Mouse (Mus musculus) kidney, postnatal 0 days (tissue): ENCODE measurements around the gene Zfp974. TPM values are rescaled to one million over a fixed set of nuclear protein-coding genes. Genes with fewer than 3 reads are reported as not detected.
"Not testable (repeated sequence)": the region's sequence is repeated elsewhere in the genome, so short reads cannot be mapped to it uniquely, and the experiment has no call there.

Experiments
- ATAC-seq: fragments of 200-750 bp; cut with Nextera tagmentation; replicated peaks from 2 replicates; pipeline ENCODE4 v1.8.0; 2017; ENCODE audit warnings: low read depth, moderate number of reproducible peaks, moderate TSS enrichment, moderate library complexity; ENCODE audit not compliant: low FRiP score
- DNase-seq: peaks from one replicate; pipeline ENCODE4 v3.0.0-alpha.2; 2016; ENCODE audit warnings: low spot score
- H3K27ac ChIP-seq: fragments of 300-500 bp; sonication (generic); 2 replicates; pipeline ENCODE4 v1.5.1; 2014; ENCODE audit warnings: mild to moderate bottlenecking
- H3K27me3 ChIP-seq: fragments of 300-500 bp; sonication (generic); 2 replicates; pipeline ENCODE4 v1.6.1; 2014; ENCODE audit warnings: low read length, mixed read lengths; ENCODE audit not compliant: insufficient read depth
- H3K36me3 ChIP-seq: fragments of 300-500 bp; sonication (generic); 2 replicates; pipeline ENCODE4 v1.6.1; 2014; ENCODE audit warnings: low read length, mixed read lengths; ENCODE audit not compliant: insufficient read depth
- H3K4me1 ChIP-seq: fragments of 300-500 bp; sonication (generic); replicated peaks from 2 replicates; pipeline ENCODE4 v1.6.1; 2014; ENCODE audit warnings: antibody characterized with exemption, low read length, mixed read lengths; ENCODE audit not compliant: insufficient read depth
- H3K4me2 ChIP-seq: fragments of 300-500 bp; sonication (generic); 2 replicates; pipeline ENCODE4 v1.6.1; 2014; ENCODE audit warnings: mild to moderate bottlenecking, low read length, moderate library complexity, mixed read lengths
- H3K4me3 ChIP-seq: fragments of 300-500 bp; sonication (generic); replicated peaks from 2 replicates; pipeline ENCODE4 v1.5.1; 2014; ENCODE audit warnings: low read depth, low read length
- H3K9ac ChIP-seq: fragments of 300-500 bp; sonication (generic); 2 replicates; pipeline ENCODE4 v1.6.1; 2014; ENCODE audit warnings: low read depth, low read length
- H3K9me3 ChIP-seq: fragments of 300-500 bp; sonication (generic); replicated peaks from 2 replicates; pipeline ENCODE4 v1.6.1; 2016; ENCODE audit warnings: low read length, inconsistent platforms, mixed read lengths
- CTCF ChIP-seq: IDR thresholded peaks from 2 replicates; pipeline ENCODE4 v1.5.1; 2016; ENCODE audit warnings: antibody characterized with exemption, low read depth, mild to moderate bottlenecking, moderate library complexity
- WGBS: fragments of 180-500 bp; shearing (Covaris S2); extraction: QIAGEN DNeasy Blood & Tissue Kit; methylation state at CpG from one replicate; pipeline ENCODE4 v1.1.7; 2014; 5-methylcytosine and 5-hydroxymethylcytosine counted together
- polyA plus RNA-seq: library from polyadenylated mRNA; unstranded; fragments of >200 nt; fragmentation: Nextera tagmentation; extraction: Ambion mirVana; gene quantifications from 2 replicates; pipeline ENCODE4 v1.2.1, GENCODE M21; 2015

The Zfp974 gene
- polyA plus RNA-seq, 1 experiment from 2014 or later: 5.4 TPM

- H3K4me2 ChIP-seq: no peak overlapping the region
- no peaks in the 10 kb centered on the region; the same call in 1 of the 2 replicates for H3K9me3 ChIP-seq
- ATAC-seq (no peak), DNase-seq (no peak)
- H3K36me3 ChIP-seq: peaks cover 4% of the 10 kb centered on the region; the same call in 1 of the 2 replicates
- WGBS: 76% methylated on average over 11 of the region's 11 CpGs
- no peak overlapping the region for H3K27ac ChIP-seq
- H3K4me1 ChIP-seq: no peaks in the 10 kb centered on the region
- no peak overlapping the region for H3K9ac ChIP-seq
- no peak overlapping the region for H3K4me3 ChIP-seq
- H3K27me3 ChIP-seq: no peaks in the 10 kb centered on the region
- TF ChIP-seq CTCF: no peak
Observed at GRCm38 (mm10) chr7:27905061-27905848, 24.0 kb downstream of the Zfp974 start.

GRCm38 (mm10) chr7:27900601-27901000, 28.7 kb downstream of the Zfp974 start:
- ATAC-seq (no peak), DNase-seq (no peak)
- no peak for TF ChIP-seq CTCF
- H3K9ac ChIP-seq: no peak overlapping the region
- H3K27me3 ChIP-seq: no peaks in the 10 kb centered on the region
- no peak overlapping the region for H3K4me3 ChIP-seq
- no peak overlapping the region for H3K4me2 ChIP-seq
- H3K9me3 ChIP-seq: no peaks in the 10 kb centered on the region
- no peak overlapping the region for H3K27ac ChIP-seq
- no peaks in the 10 kb centered on the region for H3K4me1 ChIP-seq
- H3K36me3 ChIP-seq: no peaks in the 10 kb centered on the region
- WGBS: 94% methylated on average over 4 of the region's 4 CpGs

DNA sequence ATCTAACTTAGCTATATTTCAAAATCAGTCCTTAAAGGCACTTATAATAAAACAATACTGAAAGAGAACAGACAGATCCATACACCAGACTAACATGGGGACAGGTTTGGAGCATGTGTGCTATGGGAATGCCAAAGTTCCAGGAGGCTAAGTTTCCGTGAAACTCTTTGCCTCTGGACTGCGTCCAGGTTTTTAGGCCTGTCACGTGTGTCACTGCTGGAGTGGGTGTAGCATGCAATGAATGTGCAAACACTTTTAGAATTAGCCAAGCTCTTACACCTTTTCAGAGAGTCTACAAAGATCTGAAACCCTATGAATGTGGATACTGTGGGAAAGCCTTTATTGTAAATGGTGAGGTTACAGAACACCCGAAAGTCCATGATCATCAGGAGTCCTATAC, 47.5 kb downstream of the Zfp974 start:
- Histone ChIP-seq H3K36me3 (peaks cover 11% of the 10 kb centered on the region), H3K27me3 (no peaks in the 10 kb centered on the region), H3K4me2 (no peak overlapping the region), H3K4me1 (no peaks in the 10 kb centered on the region), H3K9me3 (no peaks in the 10 kb centered on the region), H3K9ac (no peak overlapping the region), H3K4me3 (no peak overlapping the region), H3K27ac (no peak overlapping the region)
- no peak for TF ChIP-seq CTCF
- 93% methylated on average over 4 of the region's 4 CpGs for WGBS
- DNase-seq: no peak
- no peak for ATAC-seq

DNA sequence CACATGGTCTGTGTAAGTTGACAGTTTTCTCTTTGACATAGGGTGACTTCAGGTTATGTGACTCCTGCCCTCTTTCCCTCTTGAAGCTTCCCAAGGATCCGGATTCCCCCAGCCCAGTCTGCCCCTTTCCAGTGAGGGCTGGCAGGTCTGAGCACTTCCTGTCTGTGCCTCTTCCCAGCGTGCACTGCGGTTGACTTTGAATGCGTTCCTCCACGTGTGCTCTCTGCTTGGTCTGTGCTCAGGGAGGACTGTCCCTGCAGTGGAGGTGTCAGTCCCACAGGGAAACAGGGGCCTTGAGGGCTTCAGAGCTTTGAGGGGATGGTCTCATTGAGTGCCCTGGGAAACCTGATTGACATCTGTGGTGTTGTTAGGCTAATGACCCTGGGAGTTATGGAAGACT, 66.7 kb downstream of the Zfp974 start:
- 79% methylated on average over 5 of the region's 5 CpGs for WGBS
- not testable (repeated sequence) for H3K9ac ChIP-seq, H3K27ac ChIP-seq, DNase-seq, H3K4me2 ChIP-seq, H3K4me3 ChIP-seq, H3K9me3 ChIP-seq, H3K4me1 ChIP-seq, H3K27me3 ChIP-seq, ATAC-seq
- H3K36me3 ChIP-seq: peaks cover 18% of the 10 kb centered on the region

DNA sequence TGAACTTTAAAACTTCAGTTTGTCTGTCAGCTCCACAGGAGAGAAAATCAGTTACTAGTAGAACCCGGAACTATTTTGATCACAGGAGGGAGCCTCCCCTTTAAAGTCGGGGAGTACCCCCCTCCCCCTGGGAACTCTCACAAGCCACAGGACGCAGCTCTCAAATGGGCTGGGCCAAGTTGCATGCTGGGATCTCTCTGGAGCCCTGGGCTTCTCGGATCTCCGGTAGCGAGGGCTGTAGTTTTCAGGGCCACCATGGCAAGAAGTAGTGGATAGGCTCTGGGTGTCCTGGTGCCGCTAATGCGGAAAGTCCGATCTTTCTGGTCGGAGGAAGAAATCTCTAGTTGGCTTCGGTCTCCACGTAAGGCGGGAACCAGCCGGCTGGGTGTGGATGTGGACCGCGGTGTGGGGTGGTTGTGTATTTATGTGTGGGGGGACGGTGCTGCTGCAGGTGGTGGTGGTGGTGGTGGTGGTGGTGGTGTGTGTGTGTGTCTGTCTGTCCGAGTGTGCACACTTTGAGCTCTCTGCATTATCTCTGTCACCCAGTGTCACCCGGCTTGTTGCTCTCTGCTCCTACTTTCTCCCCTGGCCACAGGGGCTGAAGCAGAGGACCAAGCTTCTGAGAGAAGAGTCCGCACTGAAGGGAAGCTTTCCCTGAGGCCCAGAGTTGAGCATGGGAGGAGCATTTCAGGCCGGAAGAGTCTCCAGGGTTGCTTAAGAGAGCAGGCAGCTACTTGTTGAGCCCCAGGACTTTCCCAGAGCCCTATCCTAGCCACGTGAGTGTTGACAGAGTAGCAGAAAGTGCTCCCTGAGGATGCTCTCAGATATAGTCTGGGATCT, 68.6 kb downstream of the Zfp974 start:
- under 1% methylated on average over 22 of the region's 22 CpGs for WGBS

More for the DNA sequence above, 68.6 kb downstream of the Zfp974 start:
- Histone ChIP-seq H3K9me3 (no peaks in the 10 kb centered on the region), H3K36me3 (peaks cover 6% of the 10 kb centered on the region; the same call in 1 of the 2 replicates), H3K4me1 (no peaks in the 10 kb centered on the region), H3K27me3 (no peaks in the 10 kb centered on the region), H3K9ac (peak overlapping the region; percentile 63), H3K27ac (peak overlapping the region; percentile 85), H3K4me2 (peak overlapping the region; percentile 71), H3K4me3 (peak overlapping the region; percentile 56)
- TF ChIP-seq CTCF: no peak
- ATAC-seq (peak; percentile 92), DNase-seq (peak; percentile 92)
